Mouse (Mus musculus) activated CD4-positive, CD25-positive, alpha-beta regulatory T cell, adult 9 weeks (primary cell): ENCODE measurements around the gene Grap2. TPM values are rescaled to one million over a fixed set of nuclear protein-coding genes. Genes with fewer than 3 reads are reported as not detected.

Source experiments
- polyA plus RNA-seq: library from polyadenylated mRNA; unstranded; fragments of 100-300 nt; shearing (Covaris generic); gene quantifications from one replicate; pipeline ENCODE4 v1.2.1, GENCODE M21; 2017

Gene Grap2
- polyA plus RNA-seq = 59.1 TPM

GRCm38 (mm10) chr15:80572291-80572690 is at the start of gene Grap2:
Grap2 (plus strand) TSS chr15:80572594.

GRCm38 (mm10) chr15:80565106-80565665 is 7.2 kb upstream of the Grap2 start, which contains the start of gene Enthd1:
Enthd1 (minus strand) TSS chr15:80565156.

GRCm38 (mm10) chr15:80671295-80672252 is 99.2 kb downstream of the Grap2 start, which contains the start of gene Fam83f:
Fam83f (plus strand) TSS chr15:80671847.

Other genes with a start within 250 kb of the Grap2 start
- 0.12 TPM for gene Enthd1, start 7.4 kb upstream of the Grap2 start, polyA plus RNA-seq
- 0.21 TPM for gene Fam83f, start 99.3 kb downstream of the Grap2 start, polyA plus RNA-seq
- 59.8 TPM for gene Tnrc6b, start 138.7 kb downstream of the Grap2 start, polyA plus RNA-seq